Mouse (Mus musculus) urinary bladder, postnatal 0 days (tissue): ENCODE data around the gene Nags. TPM values are rescaled to one million over a fixed set of nuclear protein-coding genes. Genes with fewer than 3 reads are reported as not detected.

Experiments
- polyA plus RNA-seq: library from polyadenylated mRNA; unstranded; fragments of >200 nt; fragmentation: Nextera tagmentation; extraction: Ambion mirVana; gene quantifications from 2 replicates; pipeline ENCODE4 v1.2.1, GENCODE M21; 2015

Nags gene
- polyA plus RNA-seq: 0.08 TPM in 1 of 2 replicates, not detected in the other

GRCm38 (mm10) chr11:102145471-102146001, at the start of gene Nags:
Gene Nags (plus strand): TSS chr11:102145513.

GRCm38 (mm10) chr11:102101219-102101618, 44.1 kb upstream of the Nags start, which contains the start of gene Ppy:
Gene Ppy (minus strand): TSS chr11:102101319.

GRCm38 (mm10) chr11:102107732-102108131, 37.6 kb upstream of the Nags start, which contains the start of gene Pyy:
Gene Pyy (minus strand): TSS chr11:102107832.

GRCm38 (mm10) chr11:102156039-102156785, 10.9 kb downstream of the Nags start, which contains the start of gene Tmem101:
Gene Tmem101 (minus strand): TSS chr11:102156404.

GRCm38 (mm10) chr11:102184646-102185495, 39.6 kb downstream of the Nags start, which contains the start of gene Lsm12:
Gene Lsm12 (minus strand): TSS chr11:102185296.

GRCm38 (mm10) chr11:102189461-102190436, 44.4 kb downstream of the Nags start, which contains the start of gene G6pc3:
Gene G6pc3 (plus strand): TSS chr11:102189620.

Other genes with a start within 250 kb of the Nags start
- gene Sost, start 178.5 kb upstream of the Nags start, polyA plus RNA-seq: not detected in 2 replicates
- gene Cfap97d1, start 161.2 kb upstream of the Nags start, polyA plus RNA-seq: not detected in 2 replicates
- 38.7 and 42.9 TPM in 2 replicates for gene Dusp3, start 158.5 kb upstream of the Nags start, polyA plus RNA-seq
- gene Mpp3, start 117.1 kb upstream of the Nags start, polyA plus RNA-seq: 0.78 and 1.0 TPM in 2 replicates
- gene Cd300lg, start 104.0 kb upstream of the Nags start, polyA plus RNA-seq: 1.5 and 1.9 TPM in 2 replicates
- gene Mpp2, start 57.0 kb upstream of the Nags start, polyA plus RNA-seq: 2.7 and 3.5 TPM in 2 replicates
- gene Ppy, start 44.2 kb upstream of the Nags start, polyA plus RNA-seq: not detected in 2 replicates
- not detected in 2 replicates for gene Pyy, start 37.7 kb upstream of the Nags start, polyA plus RNA-seq
- 14.0 and 15.3 TPM in 2 replicates for gene Tmem101, start 10.9 kb downstream of the Nags start, polyA plus RNA-seq
- gene Lsm12, start 39.8 kb downstream of the Nags start, polyA plus RNA-seq: 88.2 and 95.7 TPM in 2 replicates
- gene G6pc3, start 44.1 kb downstream of the Nags start, polyA plus RNA-seq: 29.1 and 30.1 TPM in 2 replicates
- 27.9 and 31.5 TPM in 2 replicates for gene Hdac5, start 84.7 kb downstream of the Nags start, polyA plus RNA-seq
- gene BC030867, start 103.4 kb downstream of the Nags start, polyA plus RNA-seq: 2.9 and 3.0 TPM in 2 replicates
- not detected in 2 replicates for gene Asb16, start 123.2 kb downstream of the Nags start, polyA plus RNA-seq
- gene Tmub2, start 139.4 kb downstream of the Nags start, polyA plus RNA-seq: 26.6 and 32.6 TPM in 2 replicates
- gene Atxn7l3, start 151.1 kb downstream of the Nags start, polyA plus RNA-seq: 7.1 and 7.5 TPM in 2 replicates
- 38.5 and 48.7 TPM in 2 replicates for gene Ubtf, start 174.2 kb downstream of the Nags start, polyA plus RNA-seq
- 1.1 and 2.6 TPM in 2 replicates for gene Slc4a1, start 220.7 kb downstream of the Nags start, polyA plus RNA-seq
- gene Rundc3a, start 247.9 kb downstream of the Nags start, polyA plus RNA-seq: 1.00 and 1.1 TPM in 2 replicates